Mouse (Mus musculus): ENCODE results near the gene Olfr543.

DNA sequence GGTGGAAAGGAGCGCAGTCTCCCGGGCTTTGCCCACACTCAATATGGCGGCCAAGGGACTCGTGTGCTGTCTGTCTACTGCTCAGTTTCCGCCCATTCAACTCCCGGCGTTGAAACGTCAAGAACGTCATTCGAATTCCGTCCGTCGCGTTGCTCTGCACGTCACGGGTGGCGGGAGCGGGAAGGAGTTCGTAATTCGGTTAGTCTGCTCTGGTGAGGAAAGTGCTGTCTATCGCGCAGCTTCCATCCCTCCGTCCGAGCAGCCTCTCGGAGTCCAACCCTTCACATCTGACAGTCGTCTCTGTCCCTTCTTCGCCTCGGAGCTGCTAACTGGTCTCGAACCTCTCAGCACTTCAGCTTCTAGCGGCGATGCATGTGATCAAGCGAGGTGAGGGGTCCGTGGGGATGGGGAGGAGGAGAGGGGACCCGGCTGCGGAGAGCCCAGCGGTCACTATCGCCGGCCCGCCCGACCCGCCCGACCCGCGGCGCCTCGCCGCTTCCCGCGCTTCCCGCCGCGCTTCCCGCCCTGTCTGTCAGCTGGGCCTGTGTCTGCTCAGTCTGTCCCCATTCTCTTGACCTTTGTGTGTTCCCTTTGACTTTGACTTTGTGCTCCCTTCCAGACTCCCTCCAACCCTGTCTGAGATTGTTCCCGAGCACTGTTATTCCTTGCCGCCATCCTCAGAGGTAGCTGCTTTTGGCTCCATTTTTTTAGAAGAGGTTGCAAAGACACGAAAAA is 39.7 kb downstream of the Olfr543 start, which contains the start of gene Rrm1:
- no peak for TF ChIP-seq CTCF (conservative IDR thresholded peaks at IDR 0.05; ENCODE audit: insufficient read depth, insufficient read length, low read depth, low read length)
- no peak for TF ChIP-seq POLR2A (IDR thresholded peaks at IDR 0.05; ENCODE audit: low read depth, low read length)

Data from kidney, adult 2 months (tissue).